Mouse (Mus musculus) CD4-positive, CD25-positive, alpha-beta regulatory T cell, adult 4 months (primary cell): ENCODE results near the gene Rgr. TPM values are rescaled to one million over a fixed set of nuclear protein-coding genes. Genes with fewer than 3 reads are reported as not detected.
"Not testable (repeated sequence)": the region's sequence is repeated elsewhere in the genome, so short reads cannot be mapped to it uniquely, and the experiment has no call there.

Experiments used
- ATAC-seq: one replicate; pipeline ENCODE4 v1.8.0; 2017
- polyA plus RNA-seq, 2 experiments: library from polyadenylated mRNA; unstranded; fragments of 100-300 nt; shearing (Covaris generic); gene quantifications; one replicate each; pipeline ENCODE4 v1.2.1; 2017

The Rgr gene
- under 1 TPM in 1 of 2 experiments, not detected in 1; 0.14 TPM for polyA plus RNA-seq

DNA sequence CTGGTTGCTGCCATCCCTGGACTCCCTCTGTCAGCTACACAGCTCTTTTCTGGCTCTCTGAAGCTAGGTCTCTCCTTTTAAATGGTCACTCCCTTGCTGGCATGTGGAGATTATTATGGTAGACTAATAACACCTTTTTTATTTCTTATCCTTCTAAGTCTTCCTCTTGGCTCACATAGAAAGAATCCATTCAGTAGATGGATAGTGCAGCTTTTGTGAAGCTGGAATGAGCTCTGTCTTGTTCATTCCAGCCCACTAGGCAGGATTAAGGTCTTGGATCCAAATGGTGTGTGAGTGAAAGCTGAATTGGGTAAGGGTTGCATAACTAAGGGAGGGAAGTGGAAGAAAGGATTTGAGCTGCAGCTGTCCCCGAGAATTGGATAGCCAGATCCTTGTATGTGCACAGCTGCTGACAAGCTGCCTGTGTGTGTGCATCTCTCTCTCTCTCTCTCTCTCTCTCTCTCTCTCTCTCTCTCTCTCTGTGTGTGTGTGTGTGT is at the start of gene Rgr:
Gene Rgr (minus strand): TSS at position 51 of the 497 bp plus-strand sequence.
- no peak for ATAC-seq

DNA sequence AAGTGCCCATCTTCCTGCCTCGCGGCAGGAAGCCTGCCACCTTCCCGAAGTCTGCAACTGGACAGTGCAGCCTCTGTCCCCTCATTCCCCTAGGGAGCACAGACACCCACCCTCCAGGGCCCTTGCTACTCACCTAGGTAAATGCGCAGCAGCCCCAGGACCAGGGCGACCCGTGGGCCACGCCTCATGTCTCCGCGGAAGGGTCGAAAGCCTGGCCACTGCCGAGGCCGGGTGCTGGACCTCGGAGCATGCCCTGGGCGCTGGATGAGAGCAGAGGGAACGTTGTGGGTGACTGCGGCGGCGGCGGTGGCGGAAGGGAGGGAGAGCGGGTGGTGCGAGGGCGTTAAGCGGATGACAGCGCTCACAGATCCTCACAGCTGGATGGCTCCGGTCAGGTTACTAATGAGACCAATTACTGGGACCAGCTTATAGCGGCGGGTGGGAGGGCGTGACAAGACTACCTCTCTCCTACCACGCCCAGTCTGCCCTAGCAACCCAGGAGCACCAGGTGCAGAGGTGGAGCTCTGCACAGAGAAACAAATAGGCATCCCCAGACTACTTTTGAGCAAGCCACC is 49.3 kb upstream of the Rgr start, which contains the start of gene Cdhr1:
Gene Cdhr1 (minus strand): TSS at position 392 of the 575 bp plus-strand sequence.
- ATAC-seq = no peak

DNA sequence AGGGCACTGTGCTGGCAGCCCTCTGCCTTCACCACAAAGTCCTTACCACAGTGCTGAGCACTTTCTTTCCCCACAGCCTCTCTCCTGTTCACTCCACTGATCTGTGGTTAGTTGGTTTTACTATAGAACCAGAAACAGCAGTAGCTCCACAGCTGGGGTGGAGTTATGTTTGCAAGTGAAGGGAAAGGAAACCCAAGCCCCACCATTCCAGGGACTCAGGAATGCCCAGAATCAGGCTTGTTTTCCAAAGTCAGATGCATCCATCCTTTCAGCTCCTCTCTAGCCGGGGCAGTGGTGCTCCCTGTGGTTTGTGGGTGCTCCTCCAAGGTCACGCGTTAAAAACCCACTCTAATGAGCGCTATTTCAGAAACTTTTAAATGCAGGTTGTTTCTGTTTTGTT is 46.8 kb upstream of the Rgr start:
- ATAC-seq = no peak

DNA sequence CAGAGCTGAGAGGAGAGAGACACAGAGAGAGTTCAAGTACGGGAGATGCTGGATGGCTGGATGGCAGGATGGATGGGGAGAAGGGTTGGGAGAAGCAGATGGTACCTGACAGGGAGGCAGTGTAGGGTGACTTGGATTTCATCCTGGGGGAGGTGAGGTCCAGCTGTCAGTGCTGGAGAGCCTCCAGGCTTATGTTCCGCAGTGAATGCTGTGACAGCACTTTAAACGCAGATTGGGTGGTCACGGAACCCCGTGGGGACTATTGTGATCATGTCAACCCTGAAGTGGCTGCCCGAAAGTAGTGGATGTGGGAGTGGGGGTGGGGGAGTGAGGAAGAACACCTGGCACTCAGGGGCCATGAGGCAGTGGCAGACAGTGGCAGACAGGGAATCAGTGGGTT is 45.7 kb upstream of the Rgr start:
- no peak for ATAC-seq

DNA sequence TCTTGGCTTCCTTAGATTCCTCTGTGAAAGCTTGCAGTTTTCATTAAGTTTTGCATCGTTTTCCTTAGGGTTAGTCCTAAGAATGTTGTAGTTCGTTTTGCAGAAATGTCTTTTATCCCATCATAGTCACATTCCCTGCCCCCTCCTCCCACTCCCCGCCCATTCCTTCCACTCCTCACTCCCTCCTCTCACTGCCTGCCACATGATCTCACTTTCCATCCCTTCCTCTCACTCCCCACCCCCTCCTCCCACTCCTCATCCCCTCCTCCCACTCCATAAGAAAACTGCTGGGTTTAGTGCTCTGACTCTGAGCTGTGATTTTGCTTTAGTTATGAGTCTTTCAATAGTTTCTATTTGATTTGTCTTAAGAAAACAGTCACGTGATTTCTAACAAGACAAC is 35.0 kb upstream of the Rgr start:
- no peak for ATAC-seq

DNA sequence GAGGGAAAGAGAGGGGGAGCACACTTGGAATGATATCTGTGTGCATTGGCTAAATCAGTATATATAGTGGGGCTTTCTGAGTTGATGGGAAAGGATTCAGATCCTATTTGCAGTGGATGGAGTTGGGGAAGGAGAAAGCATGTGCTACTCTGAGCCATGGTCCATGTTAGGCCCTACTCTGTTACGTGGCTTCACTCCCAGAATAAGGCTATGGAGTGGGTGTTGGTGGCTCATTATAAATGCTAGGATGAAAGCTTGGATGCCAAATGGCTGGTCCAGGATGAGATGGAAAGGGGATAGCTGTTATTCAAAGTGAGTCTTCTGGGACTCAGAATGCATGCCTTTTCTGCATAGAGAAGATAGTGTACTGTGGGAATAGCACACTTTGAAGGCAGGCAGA is 32.0 kb upstream of the Rgr start:
- ATAC-seq = no peak

DNA sequence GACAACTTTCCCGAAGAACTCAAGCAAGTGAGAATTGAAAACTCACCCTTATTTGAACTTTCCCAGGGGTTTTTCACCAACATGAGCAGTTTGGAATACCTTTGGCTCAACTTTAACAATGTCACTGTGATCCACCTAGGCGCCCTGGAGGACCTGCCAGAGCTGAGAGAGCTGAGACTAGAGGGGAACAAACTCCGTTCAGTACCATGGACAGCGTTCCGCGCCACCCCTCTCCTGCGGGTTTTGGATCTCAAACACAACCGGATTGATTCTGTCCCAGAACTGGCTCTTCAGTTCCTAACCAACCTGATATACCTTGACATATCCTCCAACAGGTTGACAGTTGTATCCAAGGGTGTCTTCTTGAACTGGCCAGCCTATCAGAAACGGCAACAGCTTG is 19.8 kb upstream of the Rgr start:
- no peak for ATAC-seq

DNA sequence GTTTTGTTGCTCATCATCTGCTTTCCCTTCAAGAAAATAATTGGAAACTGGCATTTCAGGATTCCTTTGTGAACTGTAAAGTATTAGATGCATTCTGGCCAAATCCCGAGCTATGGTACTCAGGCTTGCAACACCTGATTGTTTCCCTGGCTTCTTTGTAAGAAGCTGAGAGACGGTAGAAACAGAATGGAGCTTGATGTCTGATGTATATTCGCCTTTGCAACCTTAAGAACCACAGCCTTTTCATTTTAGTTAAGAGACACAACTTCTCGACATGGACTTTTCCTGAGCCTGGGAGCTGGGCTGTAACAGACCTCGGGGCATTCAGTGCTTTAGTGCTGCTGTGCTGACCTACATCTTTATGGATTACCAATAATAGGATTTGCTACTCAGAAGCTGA is 18.9 kb upstream of the Rgr start, which contains the start of gene Lrit2:
Gene Lrit2 (plus strand): TSS at position 301 of the 400 bp plus-strand sequence.
- ATAC-seq = no peak

DNA sequence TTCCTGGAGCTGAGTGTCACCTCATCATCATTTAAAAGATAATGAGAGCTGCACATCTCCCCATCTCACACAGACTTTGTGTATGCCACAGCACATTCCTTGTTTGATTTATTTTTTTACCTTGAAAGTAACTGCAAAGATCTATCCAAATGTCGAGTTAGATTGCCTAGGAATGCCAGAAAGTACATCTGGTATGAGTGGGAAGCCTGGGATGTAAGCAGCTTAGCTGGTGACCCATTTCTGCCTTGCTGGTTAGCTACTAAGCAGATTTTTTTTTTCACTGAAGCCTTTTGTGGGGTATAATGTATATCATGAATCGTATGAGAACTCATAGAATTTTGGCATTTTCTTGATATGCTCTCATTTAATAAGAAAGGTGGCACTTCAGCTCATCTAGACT is 17.9 kb upstream of the Rgr start:
- ATAC-seq = no peak

DNA sequence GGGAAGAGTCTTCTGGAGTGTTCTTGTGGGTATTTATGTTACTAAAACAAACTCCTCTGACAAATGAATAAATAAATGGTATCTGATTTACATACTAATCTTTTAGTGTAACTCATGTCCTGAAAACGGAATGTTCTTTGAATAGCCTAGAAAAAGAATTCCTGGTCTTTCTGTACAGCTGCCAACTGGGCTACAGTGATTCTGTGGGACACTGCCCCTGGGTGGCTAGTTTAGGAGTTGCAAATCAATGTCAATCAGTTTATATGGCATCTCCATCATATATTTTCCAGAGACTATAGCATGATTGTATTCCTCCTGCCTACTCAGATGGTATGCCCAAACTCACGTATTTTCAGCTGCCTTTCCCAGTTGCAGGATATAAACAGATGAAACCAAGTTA is 16.1 kb upstream of the Rgr start:
- ATAC-seq = no peak

DNA sequence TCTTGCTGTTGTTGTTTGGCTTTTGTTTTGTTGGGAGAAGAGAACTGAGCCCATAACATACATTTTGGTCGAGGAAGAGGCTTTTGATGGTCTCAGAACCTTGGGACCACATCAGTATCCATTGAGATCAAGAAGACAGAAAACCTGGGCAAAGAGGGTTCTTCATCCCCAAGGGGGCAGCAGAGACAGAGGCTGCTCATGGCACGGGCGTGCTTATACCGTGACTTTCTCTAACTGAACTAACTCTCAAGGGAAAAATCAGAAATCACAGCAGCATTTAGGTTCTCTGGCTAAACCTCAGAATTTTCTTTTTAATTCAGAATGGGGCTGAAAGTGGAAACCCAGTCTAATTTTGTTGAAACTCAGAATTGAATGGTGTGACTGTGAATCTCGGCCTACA is 14.3 kb downstream of the Rgr start:
- ATAC-seq = no peak

DNA sequence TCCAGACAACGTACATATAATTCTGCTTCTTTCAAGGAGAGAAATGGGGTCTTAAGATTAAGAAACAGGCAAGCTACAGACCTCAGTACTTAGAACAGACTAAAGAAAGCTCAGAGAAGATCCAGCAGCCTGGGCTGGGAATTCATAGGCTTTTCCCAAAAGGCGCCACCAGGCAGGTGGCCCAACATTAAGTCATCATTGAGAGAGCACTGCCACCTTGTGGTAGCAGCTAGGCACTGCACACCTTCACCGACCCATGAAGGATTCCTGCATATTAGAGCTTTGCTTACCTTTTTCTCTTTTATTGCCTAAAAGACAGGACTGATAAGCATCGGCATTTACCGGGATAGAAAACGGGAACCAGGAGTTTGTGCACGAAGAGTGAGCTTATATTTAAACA is 15.5 kb downstream of the Rgr start:
- ATAC-seq = peak; percentile 90

DNA sequence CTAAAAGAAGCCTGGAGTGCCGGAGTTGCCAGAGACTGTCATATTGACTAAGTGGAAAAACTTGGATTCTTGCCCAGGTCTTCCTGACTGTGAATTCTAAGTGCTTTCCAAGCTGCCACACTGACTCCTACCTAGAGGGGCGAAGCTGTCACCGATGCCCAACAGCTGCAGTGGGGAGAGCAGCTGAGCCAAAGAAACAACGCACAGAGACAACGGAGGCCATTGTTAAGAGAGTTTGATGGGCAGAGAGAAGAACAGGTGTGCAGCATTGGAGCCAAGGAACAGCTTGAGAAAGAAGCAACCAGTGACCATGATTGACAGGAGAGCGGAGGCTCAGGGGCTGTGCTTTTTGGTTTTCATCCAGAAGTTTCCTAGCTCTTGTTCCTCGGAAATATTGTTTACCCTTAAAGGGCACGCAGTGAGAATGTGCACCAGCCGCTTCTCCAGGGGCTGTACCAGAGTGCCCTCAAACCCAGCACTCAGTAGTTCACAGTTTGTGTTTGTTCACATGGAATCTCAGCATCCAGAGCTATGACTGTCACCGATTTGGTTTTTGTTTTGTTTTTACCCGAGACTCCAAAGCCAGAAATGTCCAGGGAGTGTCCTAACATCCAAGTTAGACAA is 16.2 kb downstream of the Rgr start:
- peak; percentile 11 for ATAC-seq

DNA sequence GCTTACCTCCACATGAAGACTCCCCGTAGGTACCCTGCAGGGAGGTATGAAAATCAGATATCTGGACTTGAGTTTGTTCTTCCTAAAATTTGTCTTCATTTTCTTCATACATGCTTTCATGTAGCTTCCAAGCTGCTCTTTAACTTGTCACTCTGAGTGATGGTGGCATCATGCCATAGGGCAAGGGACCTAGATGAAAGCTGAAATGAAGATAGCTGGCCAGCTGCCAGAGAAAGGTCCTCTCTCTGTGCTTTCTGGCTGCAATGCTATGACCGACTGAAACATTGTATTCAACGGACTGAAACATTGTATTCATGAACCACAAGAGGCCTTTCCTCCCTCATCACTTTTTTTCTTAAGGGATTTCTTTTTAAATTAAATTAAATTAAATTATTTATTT is 20.2 kb downstream of the Rgr start:
- ATAC-seq = no peak

DNA sequence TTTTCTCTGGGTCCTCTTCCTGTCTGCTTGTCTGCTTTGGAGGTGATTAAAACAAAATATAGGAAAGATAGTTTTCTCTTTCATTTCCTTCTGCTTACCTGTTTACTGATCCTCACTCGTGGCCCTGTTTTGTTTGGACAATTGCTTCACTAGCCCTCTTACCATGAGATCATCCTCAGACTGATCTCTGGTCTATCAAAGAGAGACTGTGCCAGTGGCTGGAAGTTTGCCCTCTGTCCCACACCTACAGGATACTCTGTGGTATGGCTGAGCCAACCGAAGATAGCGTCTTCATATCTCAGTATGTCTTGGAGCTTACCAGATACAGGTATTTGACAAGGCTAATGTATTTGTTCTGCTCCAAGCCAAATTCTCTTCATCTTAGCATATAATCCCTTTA is 20.8 kb downstream of the Rgr start:
- no peak for ATAC-seq

DNA sequence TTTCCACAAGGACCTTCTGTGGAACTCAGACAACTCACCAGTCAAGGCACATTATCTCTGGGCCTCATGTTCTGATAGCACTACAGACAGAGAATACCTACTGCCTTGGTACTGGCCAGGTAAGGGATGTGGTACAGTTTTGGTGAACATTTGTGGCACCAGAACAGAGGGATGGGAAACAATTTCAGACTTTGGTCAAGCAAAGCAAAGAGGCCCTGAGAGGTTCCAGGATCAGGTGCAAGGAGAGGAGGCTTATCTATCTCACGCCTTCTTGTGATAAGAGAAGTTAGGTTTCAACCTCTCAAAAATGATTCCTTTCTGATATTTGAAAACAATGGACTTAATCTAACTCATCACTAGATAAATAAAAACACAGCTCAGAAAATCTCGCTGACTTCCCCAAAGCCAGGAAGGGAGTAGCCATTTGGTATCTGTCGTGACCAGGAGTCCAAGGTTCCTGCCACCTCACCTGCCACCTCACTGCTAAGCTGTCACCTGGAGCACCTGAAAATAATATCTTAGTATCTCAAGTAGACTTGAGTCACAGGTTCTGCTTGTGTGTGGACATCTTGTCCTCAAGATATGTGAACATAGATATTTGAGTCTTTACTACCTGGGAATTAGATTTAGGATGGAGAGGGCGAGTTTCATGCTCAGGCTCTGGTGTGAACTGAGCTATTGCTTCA is 21.4 kb downstream of the Rgr start:
- no peak for ATAC-seq

DNA sequence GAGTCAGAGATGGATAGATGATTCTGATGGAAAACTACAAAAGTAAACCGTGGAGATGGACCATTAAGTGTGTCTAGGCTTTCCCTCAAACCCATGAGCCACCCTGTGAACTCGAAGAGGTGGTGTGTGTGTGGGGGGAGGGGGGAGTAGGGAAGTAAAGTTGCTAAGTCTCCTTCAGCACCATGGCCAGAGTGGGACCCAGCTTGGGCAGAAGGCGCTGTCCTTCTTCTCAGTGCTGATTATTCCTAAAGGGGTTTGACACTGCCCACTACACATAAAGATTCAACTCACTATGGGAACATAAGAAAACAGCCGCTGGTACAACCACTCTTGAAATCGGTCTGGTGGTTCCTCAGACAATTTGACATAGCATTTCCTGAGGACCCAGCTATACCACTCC is 32.9 kb downstream of the Rgr start:
- no peak for ATAC-seq

DNA sequence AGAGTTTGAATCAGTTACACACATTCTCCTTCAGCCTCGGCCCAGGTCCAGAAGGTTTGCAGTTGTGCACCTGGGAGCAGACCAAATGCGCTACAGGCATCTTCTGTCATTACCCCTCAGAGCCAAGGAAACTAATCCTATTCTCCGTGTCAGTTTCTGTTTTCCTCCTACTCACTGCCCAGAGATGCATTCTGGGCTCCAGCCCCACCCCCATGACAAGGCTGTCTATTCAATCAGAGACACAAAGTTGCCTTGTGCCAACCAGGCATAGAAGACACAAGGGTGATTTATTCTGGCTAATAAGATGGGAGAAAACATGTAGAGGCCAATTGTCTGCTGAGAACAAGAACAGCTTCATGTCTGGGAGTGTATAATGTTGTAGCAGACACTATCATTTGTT is 35.1 kb downstream of the Rgr start:
- ATAC-seq = no peak

DNA sequence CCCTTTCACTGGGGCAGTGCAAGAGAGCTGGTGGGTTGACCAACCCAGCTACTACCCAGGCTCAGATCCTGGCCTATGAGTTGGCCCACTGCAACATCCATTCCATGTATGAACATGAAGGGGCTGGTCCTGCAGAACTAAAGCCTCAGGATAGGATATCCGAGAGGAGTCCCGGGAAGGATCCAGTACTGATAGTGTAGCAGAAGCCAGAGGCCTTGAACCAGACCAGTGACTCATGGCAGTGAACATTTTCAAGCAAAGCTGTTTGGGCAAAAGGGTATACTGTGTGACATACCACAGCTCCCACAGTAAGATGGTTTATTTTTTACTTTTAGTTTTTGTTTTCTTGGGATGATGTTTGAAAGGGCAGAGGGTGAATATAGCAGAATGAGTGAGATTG is 39.1 kb downstream of the Rgr start:
- no peak for ATAC-seq

DNA sequence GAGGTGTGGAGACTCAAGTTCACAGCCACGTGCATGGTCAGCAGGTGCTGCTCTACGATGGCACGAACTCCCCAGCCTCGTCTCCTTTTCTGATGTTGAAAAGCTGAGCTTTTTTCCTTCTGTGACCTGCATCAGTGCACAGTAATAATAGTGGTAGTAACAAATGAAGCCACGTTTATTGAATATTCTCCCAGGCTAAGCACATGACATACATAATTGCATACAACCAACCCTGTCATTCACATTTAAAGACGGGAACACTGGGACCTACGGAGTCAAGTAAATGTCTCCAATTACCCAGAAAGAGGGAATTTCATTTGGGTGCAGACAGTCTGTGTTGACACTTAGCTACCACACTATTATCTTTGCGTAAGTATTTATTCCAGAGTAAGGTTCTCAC is 42.3 kb downstream of the Rgr start:
- ATAC-seq = no peak

DNA sequence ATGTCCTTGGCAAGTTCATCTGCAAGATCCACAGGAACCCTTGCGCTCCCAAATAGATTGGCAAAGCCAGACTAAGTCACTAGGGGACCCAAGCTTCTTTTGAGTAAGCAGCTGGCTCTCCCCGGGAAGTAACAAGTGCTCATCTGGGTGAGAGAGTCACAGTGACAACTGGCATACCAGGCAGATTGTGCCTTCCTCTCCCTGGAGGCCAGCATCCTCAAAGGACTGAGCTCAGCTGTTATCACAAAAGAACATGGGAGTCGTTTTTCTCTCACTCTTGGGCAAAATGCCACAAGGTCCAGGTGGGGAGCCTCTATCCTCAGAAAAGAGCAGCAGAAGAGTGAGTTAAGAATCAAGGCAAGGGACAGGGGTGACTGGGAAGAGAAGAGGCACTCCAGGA is 42.9 kb downstream of the Rgr start:
- no peak for ATAC-seq

DNA sequence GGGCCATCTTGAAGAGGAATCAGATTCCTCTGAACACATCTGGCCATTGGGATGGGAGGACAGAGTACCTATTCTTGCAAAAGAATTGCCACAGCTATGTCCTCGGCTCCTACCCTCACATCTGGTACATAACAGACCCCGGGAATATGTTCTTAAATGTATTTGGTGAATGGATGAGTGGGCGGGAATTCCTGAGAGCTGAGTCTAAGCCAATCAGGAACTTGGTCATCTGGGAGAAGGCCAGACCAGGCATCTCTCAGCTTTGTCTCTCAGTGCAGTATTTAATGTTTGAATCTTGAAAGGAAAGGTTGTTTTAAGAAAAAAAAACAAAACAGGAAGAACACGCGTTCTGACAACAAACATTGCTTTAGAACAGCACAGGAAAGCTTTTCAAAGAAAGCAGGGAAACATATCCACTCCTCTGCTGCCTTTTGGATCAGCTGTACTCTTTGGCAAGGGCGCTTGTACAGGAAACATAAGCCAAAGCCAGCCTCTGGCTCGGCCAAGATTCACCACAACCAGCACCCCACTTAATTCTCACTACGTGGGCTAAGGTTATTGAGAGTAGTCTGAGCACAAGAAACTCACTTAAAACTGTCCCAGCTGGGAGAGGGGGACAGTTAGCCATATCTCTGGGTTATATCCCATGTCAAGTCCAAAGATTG is 45.2 kb downstream of the Rgr start:
- no peak for ATAC-seq

DNA sequence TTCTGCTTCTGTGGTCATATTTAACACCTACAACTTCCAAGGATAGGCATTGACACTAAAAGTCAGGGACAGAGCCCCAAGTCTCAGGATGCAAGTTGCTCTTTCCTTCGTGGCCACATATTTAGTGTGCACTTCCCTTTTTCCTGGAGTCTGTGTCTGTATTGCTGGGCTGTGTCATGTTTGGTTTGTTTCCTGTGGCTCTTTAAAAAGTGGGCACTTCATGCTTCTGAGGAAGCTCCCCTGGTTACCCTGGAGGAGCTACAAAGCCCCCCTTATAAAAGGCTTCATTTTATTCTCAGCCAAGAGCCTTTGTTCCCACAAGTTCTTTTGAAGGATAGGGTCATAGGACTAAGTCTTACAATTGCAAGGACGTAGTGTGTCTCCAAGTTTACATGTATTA is 45.9 kb downstream of the Rgr start:
- no peak for ATAC-seq

DNA sequence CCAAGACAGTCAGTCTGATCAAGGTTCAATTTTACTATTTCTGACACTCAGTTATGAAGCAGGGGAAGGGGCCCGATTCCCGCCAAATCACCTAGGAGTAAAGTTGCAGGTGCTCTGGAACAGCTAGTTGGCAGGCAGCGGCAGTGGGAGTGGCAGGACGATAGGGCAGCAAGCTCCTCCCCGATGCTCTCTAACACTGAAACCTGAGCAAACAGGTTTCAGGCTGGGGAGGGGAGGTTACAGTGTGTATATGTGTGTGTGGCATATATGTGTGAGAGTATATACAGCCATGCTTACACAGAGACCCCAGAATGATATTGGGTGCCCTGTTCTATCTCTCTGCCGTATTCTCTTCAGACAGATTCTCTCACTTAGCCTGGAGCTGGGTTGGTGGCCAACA is 48.0 kb downstream of the Rgr start:
- ATAC-seq = not testable (repeated sequence)
